Mouse (Mus musculus) embryonic facial prominence, embryonic 14.5 days (tissue): ENCODE results near the gene Isg20. TPM values are rescaled to one million over a fixed set of nuclear protein-coding genes. Genes with fewer than 3 reads are reported as not detected.

ENCODE experiments used
- ATAC-seq: fragments of 200-750 bp; cut with Nextera tagmentation; 2 replicates; pipeline ENCODE4 v1.8.0; 2017; ENCODE audit warnings: low read depth, moderate number of reproducible peaks, moderate TSS enrichment
- DNase-seq: peaks from one replicate; pipeline ENCODE4 v3.0.0-alpha.2; 2015; ENCODE audit warnings: low spot score
- H3K27ac ChIP-seq: fragments of 300-500 bp; sonication (generic); replicated peaks from 2 replicates; pipeline ENCODE4 v1.5.1; 2014; ENCODE audit warnings: low read depth, mild to moderate bottlenecking, low read length, moderate library complexity
- H3K27me3 ChIP-seq: fragments of 300-500 bp; sonication (generic); replicated peaks from 2 replicates; pipeline ENCODE4 v1.6.1; 2014; ENCODE audit warnings: low read length; ENCODE audit not compliant: control insufficient read depth, insufficient read depth
- H3K36me3 ChIP-seq: fragments of 300-500 bp; sonication (generic); 2 replicates; pipeline ENCODE4 v1.6.1; 2014; ENCODE audit warnings: low read length, mixed read lengths; ENCODE audit not compliant: control insufficient read depth, insufficient read depth
- H3K4me1 ChIP-seq: fragments of 300-500 bp; sonication (generic); 2 replicates; pipeline ENCODE4 v1.6.1; 2014; ENCODE audit warnings: antibody characterized with exemption, low read length; ENCODE audit not compliant: control insufficient read depth, insufficient read depth
- H3K4me2 ChIP-seq: fragments of 300-500 bp; sonication (generic); 2 replicates; pipeline ENCODE4 v1.6.1; 2014; ENCODE audit warnings: low read depth, mild to moderate bottlenecking, low read length, moderate library complexity, mixed read lengths
- H3K4me3 ChIP-seq: fragments of 300-500 bp; sonication (generic); 2 replicates; pipeline ENCODE4 v1.5.1; 2014; ENCODE audit warnings: low read depth, mild to moderate bottlenecking, low read length
- H3K9ac ChIP-seq: fragments of 300-500 bp; sonication (generic); 2 replicates; pipeline ENCODE4 v1.6.1; 2014; ENCODE audit warnings: low read depth, mild to moderate bottlenecking, low read length, moderate library complexity, mixed read lengths
- H3K9me3 ChIP-seq: fragments of 300-500 bp; sonication (generic); 2 replicates; pipeline ENCODE4 v1.6.1; 2016; ENCODE audit warnings: low read length; ENCODE audit not compliant: control insufficient read depth
- WGBS: fragments of 180-500 bp; shearing (Covaris S2); extraction: QIAGEN DNeasy Blood & Tissue Kit; methylation state at CpG from one replicate; pipeline ENCODE4 v1.1.7; 2014; 5-methylcytosine and 5-hydroxymethylcytosine counted together
- polyA plus RNA-seq: library from polyadenylated mRNA; unstranded; fragments of >200 nt; fragmentation: Nextera tagmentation; extraction: Ambion mirVana; gene quantifications from 2 replicates; pipeline ENCODE4 v1.2.1, GENCODE M21; 2014

Isg20 gene
- polyA plus RNA-seq, 1 experiment from 2014 or later = 5.1 TPM

- Histone ChIP-seq H3K27me3 (no peaks in the 10 kb centered on the region), H3K4me3 (no peak overlapping the region), H3K36me3 (no peaks in the 10 kb centered on the region), H3K9ac (no peak overlapping the region; the same call in 1 of the 2 replicates), H3K4me1 (0 out of 2 replicates have a peak, but pooled peaks cover 5% of the 10 kb centered on the region), H3K4me2 (no peak overlapping the region), H3K9me3 (no peaks in the 10 kb centered on the region), H3K27ac (no peak overlapping the region)
- WGBS = 58% methylated on average over 7 of the region's 7 CpGs
- peak; percentile 44; the same call in 1 of the 2 replicates for ATAC-seq
- DNase-seq = no peak
Observed at GRCm38 (mm10) chr7:78924796-78925195, 11.6 kb downstream of the Isg20 start.

DNA sequence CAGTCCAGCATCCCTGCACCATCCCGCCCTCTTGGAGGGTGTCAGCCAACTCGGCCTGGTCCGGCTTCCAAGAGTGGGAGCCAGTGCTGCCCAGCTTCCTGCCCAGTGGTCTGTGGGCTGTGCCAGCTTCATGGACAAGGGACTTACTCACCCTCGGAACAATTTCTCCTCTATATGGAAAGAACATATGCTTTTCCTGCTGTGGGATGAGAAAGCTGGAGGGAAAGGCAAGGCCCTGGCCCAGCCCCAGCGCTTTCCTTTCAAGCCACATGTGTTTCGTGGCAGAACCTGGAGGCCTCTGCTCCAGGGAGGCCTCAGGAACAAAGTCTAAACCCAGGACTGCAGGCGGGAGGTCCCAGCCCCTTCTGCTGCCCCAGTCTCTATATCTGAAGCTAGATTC lies 12.5 kb downstream of the Isg20 start:
- peak; percentile 28 for ATAC-seq
- 53% methylated on average over 7 of the region's 7 CpGs for WGBS
- Histone ChIP-seq H3K9ac (0 out of 2 replicates have a peak overlapping the region, but pooled peaks have one; percentile 10), H3K4me2 (no peak overlapping the region), H3K9me3 (no peaks in the 10 kb centered on the region), H3K4me1 (0 out of 2 replicates have a peak, but pooled peaks cover 5% of the 10 kb centered on the region), H3K4me3 (no peak overlapping the region), H3K27me3 (no peaks in the 10 kb centered on the region), H3K36me3 (no peaks in the 10 kb centered on the region), H3K27ac (peak overlapping the region; percentile 66)
- DNase-seq = no peak

GRCm38 (mm10) chr7:78926156-78926555 lies 12.9 kb downstream of the Isg20 start:
- Histone ChIP-seq H3K27ac (peak overlapping the region; percentile 66), H3K27me3 (no peaks in the 10 kb centered on the region), H3K9ac (no peak overlapping the region), H3K9me3 (no peaks in the 10 kb centered on the region), H3K4me3 (no peak overlapping the region), H3K36me3 (no peaks in the 10 kb centered on the region), H3K4me1 (0 out of 2 replicates have a peak, but pooled peaks cover 5% of the 10 kb centered on the region), H3K4me2 (no peak overlapping the region)
- no peak for ATAC-seq
- 60% methylated on average over 9 of the region's 9 CpGs for whole genome bisulfite sequencing
- DNase-seq = no peak

DNA sequence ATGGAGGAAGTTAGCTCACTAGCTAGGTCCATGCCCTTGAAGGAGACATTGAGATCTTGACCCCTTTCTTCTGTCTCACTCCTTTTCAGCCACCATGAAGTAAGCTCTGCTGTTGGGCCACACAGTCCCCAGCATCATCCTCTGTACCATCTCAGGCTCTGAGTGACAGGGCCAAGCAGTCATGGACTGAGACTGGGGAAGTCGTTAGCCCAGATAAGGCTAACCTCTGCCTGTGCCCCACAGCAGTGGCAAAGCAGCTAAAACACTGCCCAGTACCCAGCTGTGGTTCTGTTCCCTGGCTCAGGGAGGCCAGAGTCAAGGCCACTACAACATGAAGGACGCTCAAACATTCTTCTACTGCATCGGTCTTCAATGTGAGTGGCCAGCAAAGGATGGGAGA lies 14.0 kb downstream of the Isg20 start:
- no peaks in the 10 kb centered on the region for H3K9me3 ChIP-seq
- H3K27me3 ChIP-seq = no peaks in the 10 kb centered on the region
- DNase-seq (no peak), ATAC-seq (no peak)
- H3K4me1 ChIP-seq = 0 out of 2 replicates have a peak, but pooled peaks cover 5% of the 10 kb centered on the region
- H3K9ac ChIP-seq = no peak overlapping the region
- no peak overlapping the region for H3K4me2 ChIP-seq
- H3K4me3 ChIP-seq = no peak overlapping the region
- no peaks in the 10 kb centered on the region for H3K36me3 ChIP-seq
- no peak overlapping the region for H3K27ac ChIP-seq
- 77% methylated on average over 3 of the region's 3 CpGs for whole genome bisulfite sequencing

DNA sequence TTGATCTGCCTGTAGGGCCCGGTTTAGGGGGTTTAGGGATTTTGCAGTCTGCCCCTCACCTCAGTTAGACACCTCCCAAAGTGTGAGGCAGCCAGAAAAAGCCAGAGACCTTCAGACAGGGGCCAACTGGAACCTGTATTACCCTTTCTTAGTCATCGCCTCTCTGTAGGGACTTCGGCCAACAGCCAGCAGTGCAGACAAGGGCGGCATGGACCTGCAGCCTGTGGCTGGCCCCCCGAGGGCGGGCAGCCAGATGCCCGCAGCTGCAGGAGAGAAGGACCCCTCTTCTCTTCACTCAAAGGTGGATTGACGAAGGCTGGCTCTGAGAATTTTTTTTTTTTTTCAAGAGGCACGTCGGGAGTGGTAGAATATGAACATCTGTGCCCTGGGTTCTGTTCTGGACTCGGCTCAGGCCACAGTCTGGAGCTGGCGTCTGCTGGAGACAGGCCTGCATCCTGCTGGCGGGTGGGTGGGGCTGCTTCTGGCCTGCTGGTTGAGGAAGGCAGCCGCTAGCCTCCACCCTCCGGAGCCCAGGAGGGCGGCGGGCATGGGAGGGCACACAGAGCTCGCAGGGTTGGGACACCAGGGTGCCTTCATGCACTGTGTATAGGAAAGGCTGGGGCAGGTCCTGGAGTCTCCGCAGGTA lies 25.9 kb downstream of the Isg20 start:
- DNase-seq = peak; percentile 23
- no peaks in the 10 kb centered on the region for H3K4me1 ChIP-seq
- H3K4me2 ChIP-seq = no peak overlapping the region
- H3K4me3 ChIP-seq = no peak overlapping the region
- H3K27me3 ChIP-seq = no peaks in the 10 kb centered on the region
- no peaks in the 10 kb centered on the region for H3K9me3 ChIP-seq
- H3K9ac ChIP-seq = no peak overlapping the region
- H3K36me3 ChIP-seq = no peaks in the 10 kb centered on the region
- WGBS = 49% methylated on average over 19 of the region's 19 CpGs
- ATAC-seq = no peak
- no peak overlapping the region; the same call in 1 of the 2 replicates for H3K27ac ChIP-seq

- Histone ChIP-seq H3K27ac (no peak overlapping the region), H3K4me3 (no peak overlapping the region), H3K4me2 (no peak overlapping the region), H3K27me3 (no peaks in the 10 kb centered on the region), H3K9me3 (no peaks in the 10 kb centered on the region), H3K36me3 (no peaks in the 10 kb centered on the region), H3K9ac (no peak overlapping the region), H3K4me1 (no peaks in the 10 kb centered on the region)
- ATAC-seq (no peak), DNase-seq (no peak)
- 78% methylated on average over 3 of the region's 3 CpGs for WGBS
Observed at GRCm38 (mm10) chr7:78940971-78941370, 27.7 kb downstream of the Isg20 start.

DNA sequence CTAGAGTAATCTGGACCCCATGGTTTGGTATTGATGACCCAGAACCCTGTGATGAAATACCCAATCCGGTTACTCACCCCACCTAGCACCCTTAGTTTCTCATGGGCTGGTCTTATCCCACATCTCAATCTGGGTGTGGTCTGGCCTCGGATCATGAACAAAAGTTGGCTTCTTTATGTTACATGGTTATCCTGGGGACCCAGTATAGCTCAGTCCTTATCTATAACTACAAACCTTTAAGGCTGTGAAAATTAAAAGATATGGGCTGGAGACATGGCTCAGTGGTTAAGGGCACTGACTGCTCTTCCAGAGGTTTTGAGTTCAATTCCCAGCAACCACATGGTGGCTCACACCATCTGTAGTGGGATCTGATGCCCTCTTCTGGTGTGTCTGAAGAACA lies 29.3 kb downstream of the Isg20 start:
- no peak overlapping the region for H3K4me2 ChIP-seq
- H3K27me3 ChIP-seq = no peaks in the 10 kb centered on the region
- H3K27ac ChIP-seq = no peak overlapping the region
- DNase-seq (no peak), ATAC-seq (no peak)
- H3K4me1 ChIP-seq = no peaks in the 10 kb centered on the region
- H3K9me3 ChIP-seq = no peaks in the 10 kb centered on the region
- no peak overlapping the region for H3K9ac ChIP-seq
- WGBS = 91% methylated on average over 2 of the region's 2 CpGs
- H3K4me3 ChIP-seq = no peak overlapping the region
- H3K36me3 ChIP-seq = no peaks in the 10 kb centered on the region

GRCm38 (mm10) chr7:78953886-78954572 lies 40.8 kb downstream of the Isg20 start:
- 17% methylated on average over 11 of the region's 11 CpGs for WGBS
- peaks cover 21% of the 10 kb centered on the region for H3K4me1 ChIP-seq
- ATAC-seq = peak; percentile 64; the same call in 1 of the 2 replicates
- H3K36me3 ChIP-seq = no peaks in the 10 kb centered on the region
- no peak overlapping the region for H3K4me3 ChIP-seq
- H3K9me3 ChIP-seq = no peaks in the 10 kb centered on the region
- no peak overlapping the region for H3K9ac ChIP-seq
- H3K27ac ChIP-seq = peak overlapping the region; percentile 73
- no peaks in the 10 kb centered on the region for H3K27me3 ChIP-seq
- peak; percentile 54 for DNase-seq
- peak overlapping the region; percentile 39 for H3K4me2 ChIP-seq
